Mouse (Mus musculus) midbrain, embryonic 16.5 days (tissue): ENCODE data around the gene Fam241b. TPM values are rescaled to one million over a fixed set of nuclear protein-coding genes. Genes with fewer than 3 reads are reported as not detected.

ENCODE experiments used
- ATAC-seq: fragments of 200-750 bp; cut with Nextera tagmentation; 2 replicates; pipeline ENCODE4 v1.8.0; 2017; ENCODE audit warnings: moderate TSS enrichment
- H3K27ac ChIP-seq: fragments of 300-500 bp; sonication (generic); 2 replicates; pipeline ENCODE4 v1.5.1; 2014; ENCODE audit warnings: mild to moderate bottlenecking, low read length, mixed read lengths
- H3K27me3 ChIP-seq: fragments of 300-500 bp; sonication (generic); 2 replicates; pipeline ENCODE4 v1.6.1; 2014; ENCODE audit warnings: low read depth, low read length, mixed read lengths; ENCODE audit not compliant: control insufficient read depth, insufficient read depth
- H3K36me3 ChIP-seq: fragments of 300-500 bp; sonication (generic); 2 replicates; pipeline ENCODE4 v1.6.1; 2014; ENCODE audit warnings: mild to moderate bottlenecking, low read length, moderate library complexity, mixed read lengths; ENCODE audit not compliant: control insufficient read depth, insufficient read depth
- H3K4me1 ChIP-seq: fragments of 300-500 bp; sonication (generic); 2 replicates; pipeline ENCODE4 v1.6.1; 2014; ENCODE audit warnings: mild to moderate bottlenecking, low read length, mixed read lengths; ENCODE audit not compliant: control insufficient read depth, insufficient read depth
- H3K4me2 ChIP-seq: fragments of 300-500 bp; sonication (generic); 2 replicates; pipeline ENCODE4 v1.6.1; 2014; ENCODE audit warnings: mild to moderate bottlenecking, low read length, mixed read lengths
- H3K4me3 ChIP-seq: fragments of 300-500 bp; sonication (generic); 2 replicates; pipeline ENCODE4 v1.5.1; 2014; ENCODE audit warnings: low read depth, mild to moderate bottlenecking, low read length, moderate library complexity, mixed read lengths
- H3K9ac ChIP-seq: fragments of 300-500 bp; sonication (generic); 2 replicates; pipeline ENCODE4 v1.6.1; 2014; ENCODE audit warnings: low read depth, low read length, mixed read lengths
- H3K9me3 ChIP-seq: fragments of 300-500 bp; sonication (generic); replicated peaks from 2 replicates; pipeline ENCODE4 v1.6.1; 2014; ENCODE audit warnings: mild to moderate bottlenecking, low read length, mixed read lengths; ENCODE audit not compliant: control insufficient read depth, poor library complexity, severe bottlenecking
- WGBS: fragments of 180-500 bp; shearing (Covaris S2); extraction: QIAGEN DNeasy Blood & Tissue Kit; methylation state at CpG from one replicate; pipeline ENCODE4 v1.1.7; 2014; 5-methylcytosine and 5-hydroxymethylcytosine counted together
- polyA plus RNA-seq: library from polyadenylated mRNA; unstranded; fragments of >200 nt; fragmentation: Nextera tagmentation; extraction: Ambion mirVana; gene quantifications from 2 replicates; pipeline ENCODE4 v1.2.1, GENCODE M21; 2015

The Fam241b gene
- polyA plus RNA-seq, 1 experiment from 2014 or later: 236 TPM

DNA sequence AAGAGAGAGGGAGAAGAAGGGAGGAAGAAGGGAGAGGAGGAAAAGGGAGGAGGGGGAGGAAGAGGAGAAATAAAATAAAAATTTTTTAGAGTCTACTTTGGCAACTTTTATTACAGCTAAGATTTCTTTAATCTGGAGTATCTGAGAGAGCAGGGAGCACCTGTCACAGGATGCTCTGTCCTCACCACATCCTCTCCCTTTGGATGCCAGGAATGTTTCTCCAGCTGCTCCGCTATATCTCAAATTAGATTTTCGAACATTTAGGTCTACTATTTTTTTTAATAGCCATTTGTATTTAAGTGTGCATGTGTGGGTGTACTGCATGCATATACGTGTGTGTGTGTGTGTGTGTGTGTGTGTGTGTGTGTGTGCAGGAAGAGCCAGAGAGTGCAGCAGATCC, 36.2 kb upstream of the Fam241b start:
- Histone ChIP-seq H3K27ac (no peak overlapping the region), H3K4me3 (no peak overlapping the region), H3K36me3 (no peaks in the 10 kb centered on the region), H3K4me2 (no peak overlapping the region), H3K9me3 (peaks cover 6% of the 10 kb centered on the region; the same call in 1 of the 2 replicates), H3K9ac (no peak overlapping the region), H3K27me3 (peaks cover 10% of the 10 kb centered on the region; the same call in 1 of the 2 replicates), H3K4me1 (no peaks in the 10 kb centered on the region; the same call in 1 of the 2 replicates)
- 83% methylated on average over 3 of the region's 3 CpGs for WGBS
- no peak for ATAC-seq

DNA sequence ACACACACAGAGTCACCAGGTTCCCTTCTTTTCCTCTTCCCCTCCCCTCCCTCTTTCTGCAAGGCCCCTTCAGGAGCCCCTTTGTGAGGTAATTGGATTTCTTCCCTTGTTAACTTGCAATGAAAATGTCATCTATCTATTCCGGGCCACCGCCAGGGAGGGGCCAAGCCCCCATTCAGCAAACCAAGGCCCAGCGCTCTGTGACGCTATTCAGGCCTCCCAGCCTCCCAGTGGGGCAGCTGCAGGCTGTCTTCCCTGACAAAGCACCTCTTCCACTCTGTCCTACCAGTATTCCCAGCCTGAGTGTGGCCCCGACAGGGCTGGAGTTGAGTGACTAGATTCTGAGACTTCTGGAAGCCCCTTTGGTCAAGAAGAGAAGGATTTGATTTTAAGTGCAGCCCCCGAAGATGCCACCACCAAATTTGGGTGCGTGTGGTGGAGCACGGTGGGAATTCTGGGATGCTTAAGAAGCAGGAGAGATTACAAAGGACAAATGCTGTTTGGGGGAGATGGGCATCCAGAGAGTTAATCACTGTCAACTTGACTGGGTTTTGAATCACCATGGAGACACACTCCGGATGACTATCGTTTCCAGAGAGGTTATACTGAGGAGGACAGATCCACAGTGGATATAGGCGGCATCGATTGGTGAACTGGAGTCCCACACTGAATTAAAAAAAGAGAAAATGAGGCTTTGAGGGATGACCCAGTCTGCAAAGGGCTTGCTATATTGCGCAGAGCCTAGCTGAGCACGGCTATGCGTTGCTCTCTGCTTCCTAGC, 31.0 kb upstream of the Fam241b start:
- no peaks in the 10 kb centered on the region for H3K36me3 ChIP-seq
- 0 out of 2 replicates have a peak, but pooled peaks have one; percentile 39 for ATAC-seq
- no peak overlapping the region for H3K4me2 ChIP-seq
- peaks cover 7% of the 10 kb centered on the region; the same call in 1 of the 2 replicates for H3K27me3 ChIP-seq
- no peak overlapping the region for H3K27ac ChIP-seq
- no peak overlapping the region for H3K9ac ChIP-seq
- no peak overlapping the region for H3K4me3 ChIP-seq
- peaks cover 6% of the 10 kb centered on the region; the same call in 1 of the 2 replicates for H3K9me3 ChIP-seq
- H3K4me1 ChIP-seq: peaks cover 11% of the 10 kb centered on the region
- WGBS: 17% methylated on average over 15 of the region's 15 CpGs

DNA sequence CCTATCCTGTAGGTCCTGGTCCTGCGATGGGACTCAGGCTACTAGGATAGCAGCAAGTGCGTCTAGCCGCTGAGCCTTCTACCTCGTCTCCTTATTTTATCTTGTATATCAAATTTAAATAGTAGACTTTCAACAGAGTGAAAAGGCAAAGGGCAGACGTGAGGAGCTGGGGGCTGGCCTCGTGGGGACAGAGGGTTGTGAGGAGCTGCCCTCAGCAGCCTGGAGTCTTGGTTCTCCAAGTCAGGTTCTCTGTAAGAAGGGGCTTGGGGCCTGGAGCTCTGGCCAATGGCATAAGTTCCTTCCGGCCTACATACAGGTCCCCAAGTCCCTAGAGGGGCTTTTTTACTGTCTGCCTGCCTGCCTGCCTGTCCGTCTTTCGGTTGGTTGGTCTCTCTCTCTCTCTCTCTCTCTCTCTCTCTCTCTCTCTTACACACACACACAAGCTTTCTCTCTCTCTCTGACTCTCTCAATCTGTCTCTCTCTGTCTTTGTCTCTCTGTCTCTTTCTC, 30.3 kb upstream of the Fam241b start:
- H3K9ac ChIP-seq: no peak overlapping the region
- peaks cover 7% of the 10 kb centered on the region; the same call in 1 of the 2 replicates for H3K27me3 ChIP-seq
- peaks cover 11% of the 10 kb centered on the region for H3K4me1 ChIP-seq
- H3K4me2 ChIP-seq: no peak overlapping the region
- H3K4me3 ChIP-seq: no peak overlapping the region
- no peak for ATAC-seq
- peaks cover 6% of the 10 kb centered on the region; the same call in 1 of the 2 replicates for H3K9me3 ChIP-seq
- H3K27ac ChIP-seq: no peak overlapping the region
- whole genome bisulfite sequencing: 15% methylated on average over 9 of the region's 9 CpGs
- H3K36me3 ChIP-seq: no peaks in the 10 kb centered on the region

DNA sequence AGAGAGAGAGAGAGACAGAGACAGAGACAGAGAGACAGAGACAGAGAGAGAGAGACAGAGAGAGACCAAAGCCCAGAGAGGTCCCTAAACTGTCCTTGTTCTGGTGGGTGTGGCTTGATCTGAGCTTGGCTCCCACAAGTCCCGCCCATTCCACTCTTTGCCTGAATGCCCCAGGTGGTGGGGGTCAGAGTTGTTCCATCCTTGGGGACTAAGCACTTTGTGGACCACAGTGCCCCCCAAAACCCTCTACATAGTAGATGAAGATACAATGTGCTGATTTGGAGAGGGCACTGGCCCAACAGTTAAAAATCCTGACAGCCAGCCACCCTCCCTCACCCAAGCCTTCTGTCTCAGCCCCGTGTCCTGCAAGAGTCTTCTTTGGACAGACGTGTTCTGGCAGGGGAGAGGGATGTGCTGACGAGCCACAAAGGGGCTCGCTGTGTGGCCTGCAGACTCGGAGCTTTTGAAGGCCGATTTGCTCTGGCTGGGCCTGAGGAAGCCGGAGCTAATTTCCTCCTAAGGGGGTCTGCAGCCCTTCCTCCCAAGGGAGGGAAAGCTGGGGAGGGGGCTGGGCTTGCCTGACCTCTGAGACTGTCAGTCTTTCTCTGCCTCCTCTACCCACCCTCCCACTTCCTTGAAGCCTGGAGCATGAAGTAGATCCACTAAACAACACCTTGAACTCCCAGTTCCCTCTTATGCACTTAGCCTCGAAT, 29.3 kb upstream of the Fam241b start:
- Histone ChIP-seq H3K4me3 (no peak overlapping the region), H3K27me3 (peaks cover 7% of the 10 kb centered on the region; the same call in 1 of the 2 replicates), H3K9me3 (0 out of 2 replicates have a peak, but pooled peaks cover 6% of the 10 kb centered on the region), H3K4me1 (peaks cover 11% of the 10 kb centered on the region), H3K4me2 (no peak overlapping the region), H3K27ac (no peak overlapping the region), H3K9ac (no peak overlapping the region), H3K36me3 (no peaks in the 10 kb centered on the region)
- 5% methylated on average over 9 of the region's 9 CpGs for WGBS
- ATAC-seq: no peak; the same call in 1 of the 2 replicates

DNA sequence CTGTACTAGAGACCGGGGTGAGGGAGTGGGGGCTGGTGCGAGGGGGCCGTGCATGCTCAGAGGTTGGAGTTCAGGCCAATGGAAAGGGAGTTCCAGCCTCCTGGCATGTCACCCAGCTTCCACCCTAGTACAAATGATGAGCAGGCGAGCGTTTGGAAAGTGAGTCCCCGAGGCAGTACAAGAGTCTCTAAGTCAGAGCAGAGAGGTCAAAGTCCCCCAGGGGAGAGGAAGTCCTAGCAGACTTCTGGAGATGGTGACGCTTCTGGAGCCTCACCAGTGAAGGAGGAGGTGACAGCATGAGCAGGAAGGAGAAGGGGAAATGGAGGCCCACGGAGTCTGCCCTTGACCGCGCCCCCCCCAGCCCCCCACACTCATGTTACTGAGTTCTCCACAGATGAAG, 18.7 kb upstream of the Fam241b start:
- 0 out of 2 replicates have a peak, but pooled peaks cover 2% of the 10 kb centered on the region for H3K9me3 ChIP-seq
- H3K9ac ChIP-seq: no peak overlapping the region
- H3K4me2 ChIP-seq: no peak overlapping the region
- H3K4me3 ChIP-seq: no peak overlapping the region
- no peak overlapping the region for H3K27ac ChIP-seq
- ATAC-seq: no peak
- no peaks in the 10 kb centered on the region; the same call in 1 of the 2 replicates for H3K27me3 ChIP-seq
- H3K36me3 ChIP-seq: no peaks in the 10 kb centered on the region
- no peaks in the 10 kb centered on the region for H3K4me1 ChIP-seq
- 55% methylated on average over 10 of the region's 10 CpGs for WGBS

DNA sequence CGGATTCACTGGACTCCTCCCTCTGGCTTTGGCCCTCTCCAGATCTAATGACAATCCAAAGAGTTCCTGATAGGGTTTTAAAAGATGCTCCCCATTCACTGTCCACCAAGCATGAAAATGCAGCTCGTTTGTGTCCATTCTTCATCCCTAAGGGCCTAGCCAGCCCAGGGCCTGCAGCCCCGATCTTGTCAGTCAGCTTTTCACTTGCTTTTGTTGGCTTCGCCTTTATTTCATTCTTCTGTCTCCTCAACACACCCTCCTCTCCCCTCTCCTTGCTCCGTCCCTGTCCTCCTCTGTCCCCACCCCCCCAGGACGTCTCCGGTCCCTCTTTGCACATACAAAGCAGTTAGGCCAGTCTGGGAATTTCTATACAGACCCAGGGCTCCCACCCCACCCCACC, 6.2 kb upstream of the Fam241b start:
- no peaks in the 10 kb centered on the region for H3K36me3 ChIP-seq
- H3K27ac ChIP-seq: no peak overlapping the region
- no peaks in the 10 kb centered on the region for H3K4me1 ChIP-seq
- no peaks in the 10 kb centered on the region; the same call in 1 of the 2 replicates for H3K27me3 ChIP-seq
- no peaks in the 10 kb centered on the region for H3K9me3 ChIP-seq
- H3K4me3 ChIP-seq: no peak overlapping the region
- H3K9ac ChIP-seq: no peak overlapping the region
- H3K4me2 ChIP-seq: no peak overlapping the region
- 8% methylated on average over 7 of the region's 7 CpGs for WGBS
- no peak for ATAC-seq

DNA sequence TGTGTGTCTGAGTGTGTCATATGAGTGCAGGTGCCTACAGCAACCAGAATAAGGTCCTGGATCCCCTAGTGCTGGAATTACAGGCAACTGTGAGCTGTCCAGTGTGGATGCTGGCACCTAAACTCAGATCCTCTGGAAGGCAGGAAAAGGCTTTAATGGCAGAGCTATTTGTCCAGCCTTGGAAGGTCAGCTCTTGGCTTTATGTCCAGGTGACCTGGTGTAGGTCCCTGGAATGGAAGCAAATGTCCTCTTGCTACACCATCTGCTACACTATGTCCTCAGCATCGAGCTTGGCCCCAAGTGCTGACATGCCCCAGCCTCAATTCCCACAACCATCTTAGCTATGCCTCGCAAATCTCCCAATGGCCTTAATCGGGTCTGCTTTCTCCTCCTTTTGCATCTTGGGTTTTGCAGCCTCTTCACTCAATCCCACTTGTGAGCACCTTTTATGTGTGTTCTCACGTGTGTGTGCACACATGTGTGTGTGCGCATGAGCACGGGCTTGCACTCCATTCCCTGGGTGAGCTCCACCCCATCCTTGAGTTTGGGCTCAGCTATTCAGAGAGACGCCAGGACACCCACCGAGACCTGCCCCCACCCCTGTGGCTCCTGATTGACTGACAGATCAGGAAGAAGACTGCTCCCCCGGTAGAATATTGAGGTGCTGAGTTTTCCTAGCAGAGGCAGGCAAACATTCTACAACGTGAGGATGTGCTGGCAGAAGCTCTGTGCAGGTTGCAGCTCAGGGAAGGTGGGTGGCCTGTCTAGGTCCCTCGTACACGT, 3.9 kb upstream of the Fam241b start:
- no peak for ATAC-seq
- Histone ChIP-seq H3K9ac (no peak overlapping the region), H3K27me3 (no peaks in the 10 kb centered on the region; the same call in 1 of the 2 replicates), H3K4me3 (no peak overlapping the region), H3K36me3 (no peaks in the 10 kb centered on the region), H3K4me1 (no peaks in the 10 kb centered on the region), H3K4me2 (no peak overlapping the region), H3K9me3 (no peaks in the 10 kb centered on the region), H3K27ac (no peak overlapping the region)
- WGBS: 50% methylated on average over 12 of the region's 12 CpGs

DNA sequence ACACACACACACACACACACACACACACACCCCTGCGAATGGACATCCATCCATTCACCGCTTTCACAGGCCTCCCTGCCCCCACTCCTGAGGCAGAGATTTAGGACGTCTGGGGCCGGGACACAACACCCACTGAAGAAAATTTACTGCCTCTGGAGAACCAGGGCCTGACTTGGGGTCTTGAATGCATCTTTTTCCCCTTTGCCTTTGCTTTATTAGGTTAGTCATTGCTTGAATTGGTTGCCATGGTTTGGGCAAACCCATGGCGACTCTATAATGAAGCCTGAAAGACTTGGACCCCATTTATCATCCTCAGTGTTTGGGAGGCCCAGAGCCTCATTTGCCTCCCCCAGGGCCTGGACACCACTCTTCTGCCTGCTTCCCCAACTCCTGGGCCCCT, 2.2 kb upstream of the Fam241b start:
- no peak for ATAC-seq
- 51% methylated on average over 5 of the region's 5 CpGs for WGBS
- H3K36me3 ChIP-seq: no peaks in the 10 kb centered on the region
- H3K9me3 ChIP-seq: no peaks in the 10 kb centered on the region
- no peak overlapping the region for H3K9ac ChIP-seq
- no peaks in the 10 kb centered on the region for H3K4me1 ChIP-seq
- no peak overlapping the region for H3K4me2 ChIP-seq
- no peaks in the 10 kb centered on the region; the same call in 1 of the 2 replicates for H3K27me3 ChIP-seq
- H3K4me3 ChIP-seq: no peak overlapping the region
- H3K27ac ChIP-seq: no peak overlapping the region
